Mouse (Mus musculus) heart, embryonic 14.5 days (tissue): Measurements from ENCODE around the gene Hddc2. TPM values are rescaled to one million over a fixed set of nuclear protein-coding genes. Genes with fewer than 3 reads are reported as not detected.

Experiments
- ATAC-seq: fragments of 200-750 bp; cut with Nextera tagmentation; 2 replicates; pipeline ENCODE4 v1.8.0; 2017; ENCODE audit warnings: low read depth, moderate TSS enrichment; ENCODE audit not compliant: insufficient number of reproducible peaks, insufficient read depth, low FRiP score
- H3K27ac ChIP-seq, 2 experiments: fragments of 200-500 bp in 1 of 2; fragments of 300-500 bp in 1 of 2; sonication (generic) in 1 of 2; replicated peaks in 1 of 2; 2 replicates each; pipeline ENCODE4 v1.5.1; 2012 to 2014; ENCODE audit warnings: low read depth in 2 of 2, low read length in 2 of 2, control low read depth in 1 of 2, mild to moderate bottlenecking in 1 of 2, mixed read lengths in 1 of 2; ENCODE audit not compliant: control insufficient read depth in 1 of 2, insufficient read depth in 1 of 2
- H3K27me3 ChIP-seq: fragments of 300-500 bp; sonication (generic); 2 replicates; pipeline ENCODE4 v1.6.1; 2014; ENCODE audit warnings: mild to moderate bottlenecking, low read length, control low read depth; ENCODE audit not compliant: control insufficient read depth, insufficient read depth
- H3K36me3 ChIP-seq: fragments of 300-500 bp; sonication (generic); 2 replicates; pipeline ENCODE4 v1.6.1; 2014; ENCODE audit warnings: mild to moderate bottlenecking, control low read depth, low read length, mixed read lengths; ENCODE audit not compliant: control insufficient read depth, insufficient read depth
- H3K4me1 ChIP-seq, 2 experiments: fragments of 200-500 bp in 1 of 2; fragments of 300-500 bp in 1 of 2; sonication (generic) in 1 of 2; 2 replicates each; pipeline ENCODE4 v1.6.1; 2012 to 2014; ENCODE audit warnings: low read length in 2 of 2, control low read depth in 1 of 2, mixed read lengths in 1 of 2; ENCODE audit not compliant: control insufficient read depth in 2 of 2, insufficient read depth in 2 of 2
- H3K4me2 ChIP-seq: fragments of 300-500 bp; sonication (generic); 2 replicates; pipeline ENCODE4 v1.6.1; 2014; ENCODE audit warnings: mild to moderate bottlenecking, low read length
- H3K4me3 ChIP-seq, 2 experiments: fragments of 200-500 bp in 1 of 2; fragments of 300-500 bp in 1 of 2; sonication (generic) in 1 of 2; 2 replicates each; pipeline ENCODE4 v1.5.1; 2012 to 2014; ENCODE audit warnings: low read length in 2 of 2, mild to moderate bottlenecking in 2 of 2, control low read depth in 1 of 2, low read depth in 1 of 2, moderate library complexity in 1 of 2; ENCODE audit not compliant: control insufficient read depth in 1 of 2, insufficient read depth in 1 of 2
- H3K9ac ChIP-seq: fragments of 300-500 bp; sonication (generic); 2 replicates; pipeline ENCODE4 v1.6.1; 2014; ENCODE audit warnings: mild to moderate bottlenecking, low read length
- H3K9me3 ChIP-seq: fragments of 300-500 bp; sonication (generic); 2 replicates; pipeline ENCODE4 v1.6.1; 2016; ENCODE audit warnings: low read length, control low read depth; ENCODE audit not compliant: control insufficient read depth
- WGBS: fragments of 180-500 bp; shearing (Covaris S2); extraction: QIAGEN DNeasy Blood & Tissue Kit; methylation state at CpG from one replicate; pipeline ENCODE4 v1.1.7; 2014; 5-methylcytosine and 5-hydroxymethylcytosine counted together
- polyA plus RNA-seq: library from polyadenylated mRNA; unstranded; fragments of >200 nt; fragmentation: Nextera tagmentation; extraction: Ambion mirVana; gene quantifications from 2 replicates; pipeline ENCODE4 v1.2.1, GENCODE M21; 2014

The Hddc2 gene
- polyA plus RNA-seq, 1 experiment from 2014 or later: 55.4 TPM

DNA sequence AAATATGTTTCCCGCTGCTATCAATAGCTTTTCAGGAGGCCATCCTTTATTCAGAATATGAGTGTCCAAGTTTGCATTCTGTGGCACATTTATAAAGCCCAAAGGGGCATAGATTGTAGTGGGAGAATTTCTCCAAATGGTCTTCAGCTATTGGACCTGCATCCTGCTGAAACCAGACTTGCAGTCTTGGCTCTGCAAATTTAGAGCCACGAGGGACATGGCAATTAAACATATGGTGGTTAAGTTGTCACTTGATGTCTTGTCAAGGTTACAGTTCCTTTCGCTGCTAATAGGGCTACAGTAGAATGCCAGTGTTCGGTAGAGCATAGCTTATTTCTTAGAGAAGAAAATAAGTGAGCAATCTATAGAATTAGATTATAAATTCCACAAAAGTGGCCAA lies 16.1 kb upstream of the Hddc2 start:
- Histone ChIP-seq H3K27me3 (no peaks in the 10 kb centered on the region), H3K36me3 (no peaks in the 10 kb centered on the region), H3K4me3 (no peak overlapping the region), H3K27ac (no peak overlapping the region), H3K9me3 (no peaks in the 10 kb centered on the region), H3K4me1 (peaks cover 7 to 16% of the 10 kb centered on the region in 2 experiments), H3K4me2 (no peak overlapping the region), H3K9ac (no peak overlapping the region)
- 70% methylated on average over 4 of the region's 4 CpGs for WGBS
- ATAC-seq: no peak

DNA sequence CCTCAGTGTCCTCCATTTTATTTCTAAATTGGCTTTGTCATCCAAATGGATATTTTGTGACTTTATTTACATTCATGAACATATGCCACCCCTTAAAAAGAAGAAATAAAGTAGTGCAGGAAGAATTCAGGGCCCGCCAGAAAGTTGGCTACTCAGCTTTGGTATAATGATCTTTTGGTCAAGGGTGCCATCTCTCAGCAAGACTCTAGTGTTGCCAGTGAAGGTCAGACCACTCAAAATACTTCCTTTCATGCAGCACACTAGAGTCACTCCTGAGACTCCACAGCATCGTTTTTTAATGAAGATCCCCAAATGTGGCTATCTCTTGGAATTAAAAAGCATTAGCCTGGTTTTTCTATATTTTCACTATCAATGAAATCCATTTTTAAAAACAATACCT lies 14.9 kb upstream of the Hddc2 start:
- 28% methylated on average over 2 of the region's 2 CpGs for WGBS
- peaks cover 7 to 16% of the 10 kb centered on the region in 2 experiments for H3K4me1 ChIP-seq
- ATAC-seq: no peak
- H3K27ac ChIP-seq: 0 out of 4 replicates have a peak overlapping the region, but pooled peaks of 1 of the 2 experiments have one; percentile 30
- H3K36me3 ChIP-seq: no peaks in the 10 kb centered on the region
- no peak overlapping the region for H3K4me2 ChIP-seq
- no peaks in the 10 kb centered on the region for H3K27me3 ChIP-seq
- H3K9ac ChIP-seq: no peak overlapping the region
- no peaks in the 10 kb centered on the region for H3K9me3 ChIP-seq
- no peak overlapping the region for H3K4me3 ChIP-seq

DNA sequence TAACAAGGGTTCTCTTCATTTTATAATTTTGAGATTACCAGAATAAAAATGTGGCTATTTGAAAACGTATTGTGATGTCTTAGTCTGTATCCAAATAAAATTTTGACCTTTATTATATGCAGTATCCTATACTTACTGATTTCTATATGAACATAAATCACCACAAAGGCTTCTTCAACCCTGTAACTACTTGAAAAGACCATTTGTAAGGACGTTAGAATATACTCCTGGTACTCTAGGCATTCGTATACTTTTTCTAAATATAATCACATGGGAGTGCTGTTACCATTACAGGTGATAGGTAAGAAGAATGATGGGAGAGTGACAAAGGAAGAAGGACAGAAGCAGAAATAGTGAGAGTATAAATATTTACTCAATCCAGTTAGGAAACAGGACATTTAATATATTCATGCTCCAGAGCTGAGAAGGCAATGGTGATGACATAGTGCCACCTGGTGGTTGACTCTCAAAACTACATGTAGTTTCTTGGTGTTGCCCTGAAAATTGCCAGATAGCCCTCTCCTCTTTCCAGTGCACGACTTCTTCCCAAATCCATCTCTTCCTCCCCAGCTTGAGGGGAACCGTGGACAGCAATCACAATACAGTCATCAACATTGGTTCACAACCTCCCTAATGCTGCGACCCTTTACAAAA lies 14.1 kb upstream of the Hddc2 start:
- ATAC-seq: no peak

DNA sequence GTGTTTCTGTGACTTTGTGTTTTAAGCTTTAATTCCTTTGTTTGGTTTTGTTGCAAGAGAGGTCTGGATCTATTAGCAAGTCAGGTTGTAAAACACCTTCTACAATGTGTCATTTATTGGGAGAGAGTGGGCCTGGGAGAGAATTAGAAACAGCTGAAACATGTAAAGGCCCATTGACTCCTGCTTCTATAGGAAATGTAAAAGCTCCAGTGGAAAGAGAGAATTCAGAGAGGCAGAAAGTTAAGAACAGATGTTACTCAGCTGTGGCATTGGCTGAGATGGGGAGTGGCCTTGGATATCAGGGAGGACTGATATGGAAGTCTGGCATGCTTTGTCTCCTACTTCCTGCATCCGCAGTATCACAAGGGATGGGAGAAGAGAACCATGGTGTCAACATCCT lies 12.9 kb upstream of the Hddc2 start:
- ATAC-seq: no peak
- H3K4me1 ChIP-seq: peaks cover 7 to 13% of the 10 kb centered on the region in 2 experiments
- WGBS: 36% methylated on average over 1 of the region's 1 CpGs

More for the DNA sequence above, 14.1 kb upstream of the Hddc2 start:
- peak overlapping the region in 1 of 2 experiments; percentile 30; a peak in 1 of 4 replicates for H3K27ac ChIP-seq
- H3K9me3 ChIP-seq: no peaks in the 10 kb centered on the region
- H3K4me1 ChIP-seq: peaks cover 7 to 16% of the 10 kb centered on the region in 2 experiments
- no peak overlapping the region for H3K4me3 ChIP-seq
- WGBS: 33% methylated on average over 6 of the region's 6 CpGs
- H3K27me3 ChIP-seq: no peaks in the 10 kb centered on the region
- H3K4me2 ChIP-seq: no peak overlapping the region
- no peak overlapping the region for H3K9ac ChIP-seq
- no peaks in the 10 kb centered on the region for H3K36me3 ChIP-seq

DNA sequence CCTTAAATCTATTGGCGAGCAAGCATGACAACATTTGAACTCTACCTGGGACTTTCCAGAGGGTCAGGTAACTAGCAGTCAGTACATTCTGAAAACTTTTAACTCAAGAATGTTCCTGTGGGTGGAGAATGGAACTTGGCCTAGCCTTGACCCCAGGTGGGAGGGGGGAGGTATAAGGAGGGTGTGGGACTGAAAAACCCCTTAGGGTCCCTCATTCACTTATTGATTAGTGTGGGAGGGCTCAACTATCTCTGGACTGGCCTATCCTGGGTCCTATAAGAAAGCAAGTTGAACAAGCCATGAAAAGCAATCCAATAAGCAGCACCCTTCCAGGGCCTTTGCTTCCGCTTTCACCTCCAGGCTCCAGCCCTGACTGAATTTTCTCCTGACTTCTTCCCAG lies 9.7 kb upstream of the Hddc2 start:
- 91% methylated on average over 2 of the region's 2 CpGs for WGBS
- no peaks in the 10 kb centered on the region for H3K27me3 ChIP-seq
- H3K27ac ChIP-seq: no peak overlapping the region
- peaks cover 0 to 3% of the 10 kb centered on the region in 2 experiments; a peak in 2 of 4 replicates for H3K4me1 ChIP-seq
- no peak for ATAC-seq
- no peaks in the 10 kb centered on the region for H3K9me3 ChIP-seq
- no peak overlapping the region for H3K4me2 ChIP-seq
- H3K9ac ChIP-seq: no peak overlapping the region
- no peak overlapping the region for H3K4me3 ChIP-seq
- H3K36me3 ChIP-seq: no peaks in the 10 kb centered on the region

More for the DNA sequence above, 12.9 kb upstream of the Hddc2 start:
- H3K27ac ChIP-seq: no peak overlapping the region
- no peak overlapping the region for H3K9ac ChIP-seq
- H3K27me3 ChIP-seq: no peaks in the 10 kb centered on the region
- no peaks in the 10 kb centered on the region for H3K9me3 ChIP-seq
- no peaks in the 10 kb centered on the region for H3K36me3 ChIP-seq
- no peak overlapping the region for H3K4me2 ChIP-seq
- no peak overlapping the region for H3K4me3 ChIP-seq

DNA sequence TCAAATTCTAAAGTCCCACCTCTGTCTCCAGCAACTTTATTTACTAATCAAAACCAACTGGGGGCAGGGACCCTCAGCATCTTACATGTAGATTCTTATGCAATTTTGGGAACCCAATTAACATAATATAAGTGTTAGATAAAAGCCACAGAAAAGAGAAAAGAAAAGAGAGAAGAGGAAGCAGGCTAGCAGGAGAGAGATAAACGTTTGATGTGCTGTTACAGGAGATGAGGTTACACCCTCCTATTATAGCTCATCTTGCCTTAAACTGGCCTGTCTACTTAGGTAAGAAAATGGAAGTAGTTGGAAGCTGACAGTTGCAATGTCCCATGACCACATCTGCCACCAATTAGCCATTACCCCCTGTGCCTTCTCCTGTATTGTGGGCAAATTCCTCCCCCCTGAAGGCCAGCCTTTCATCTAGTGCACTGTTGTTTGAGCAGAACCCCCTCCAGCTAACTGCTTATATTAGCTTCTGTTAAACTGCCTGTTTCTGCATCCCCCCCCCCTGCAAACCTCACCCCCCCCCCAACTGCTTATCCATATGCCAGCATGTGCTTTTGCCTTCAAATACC lies 6.1 kb upstream of the Hddc2 start:
- ATAC-seq: no peak
- no peak overlapping the region for H3K9ac ChIP-seq
- H3K4me1 ChIP-seq: no peaks in the 10 kb centered on the region
- 21% methylated on average over 1 of the region's 1 CpGs for WGBS
- no peak overlapping the region for H3K27ac ChIP-seq
- H3K27me3 ChIP-seq: no peaks in the 10 kb centered on the region
- no peaks in the 10 kb centered on the region for H3K9me3 ChIP-seq
- H3K4me3 ChIP-seq: no peak overlapping the region
- no peaks in the 10 kb centered on the region for H3K36me3 ChIP-seq
- H3K4me2 ChIP-seq: no peak overlapping the region

DNA sequence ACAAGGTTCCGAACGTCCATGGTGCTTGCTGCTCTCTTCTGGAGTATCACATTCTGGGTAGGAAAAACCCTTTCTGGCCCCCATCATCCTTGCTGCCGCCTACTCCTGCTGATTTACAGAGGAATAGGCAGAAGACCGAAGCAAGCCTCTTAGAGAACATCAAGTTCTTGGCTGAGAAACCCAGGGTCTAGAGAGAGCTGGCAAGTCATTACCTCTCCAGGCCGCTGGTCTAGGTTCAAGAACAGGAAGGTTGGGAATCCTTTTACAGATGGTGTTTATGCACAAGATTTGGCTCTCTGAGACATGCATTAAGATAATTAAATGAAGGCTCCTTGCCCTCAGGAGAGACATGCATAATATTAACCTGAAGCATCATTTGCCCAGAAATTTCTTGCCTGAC lies 5.3 kb downstream of the Hddc2 start:
- Histone ChIP-seq H3K36me3 (peaks cover 37% of the 10 kb centered on the region), H3K27ac (no peak overlapping the region), H3K4me2 (no peak overlapping the region), H3K4me1 (peaks cover 0 to 8% of the 10 kb centered on the region in 2 experiments; a peak in 2 of 4 replicates), H3K27me3 (no peaks in the 10 kb centered on the region), H3K4me3 (no peak overlapping the region), H3K9ac (no peak overlapping the region), H3K9me3 (no peaks in the 10 kb centered on the region)
- no peak for ATAC-seq
- 81% methylated on average over 5 of the region's 5 CpGs for WGBS
